Mouse (Mus musculus): ENCODE measurements at regions not wholly inside any gene's neighbourhood (a gene's known extent, or its start where the extent isn't known, plus 50 kb on each side); places are given as distances from the start of the nearest gene placed in this dataset.

- DNase-seq (ENCODE audit: inconsistent age in 2 of 2, low spot score in 1 of 2): no peak
These were observed 67.1 kb upstream of the Tnrc6c start for GRCm38 (mm10) chr11:117586857-117587425.

- no peak for DNase-seq (ENCODE audit: inconsistent age in 2 of 2, low spot score in 1 of 2)
These were observed 65.1 kb upstream of the Tnrc6c start for GRCm38 (mm10) chr11:117589006-117589405.

- no peak for DNase-seq (ENCODE audit: inconsistent age in 2 of 2, low spot score in 1 of 2)
These were observed 64.7 kb upstream of the Tnrc6c start for GRCm38 (mm10) chr11:117589422-117589821.

GRCm38 (mm10) chr11:117592570-117592969, 61.5 kb upstream of the Tnrc6c start:
- DNase-seq (ENCODE audit: inconsistent age in 2 of 2, low spot score in 1 of 2): no peak

GRCm38 (mm10) chr11:117596201-117596600, 57.9 kb upstream of the Tnrc6c start:
- DNase-seq (ENCODE audit: inconsistent age in 2 of 2, low spot score in 1 of 2): peak in 1 of 2 experiments; percentile 56

- no peak for DNase-seq (ENCODE audit: inconsistent age in 2 of 2, low spot score in 1 of 2)
These were observed 56.3 kb upstream of the Tnrc6c start for GRCm38 (mm10) chr11:117597754-117598153.

- DNase-seq (ENCODE audit: inconsistent age in 2 of 2, low spot score in 1 of 2): peak; percentile 32 to 60
These were observed 55.9 kb upstream of the Tnrc6c start for GRCm38 (mm10) chr11:117598170-117598583.

- DNase-seq (ENCODE audit: inconsistent age in 2 of 2, low spot score in 1 of 2): peak in 1 of 2 experiments; percentile 69
These were observed 55.5 kb upstream of the Tnrc6c start for GRCm38 (mm10) chr11:117598610-117599009.

GRCm38 (mm10) chr11:117599049-117599787, 54.9 kb upstream of the Tnrc6c start:
- DNase-seq (ENCODE audit: inconsistent age in 2 of 2, low spot score in 1 of 2): peak; percentile 29 to 77

- peak in 1 of 2 experiments; percentile 46 for DNase-seq (ENCODE audit: inconsistent age in 2 of 2, low spot score in 1 of 2)
These were observed 54.3 kb upstream of the Tnrc6c start for GRCm38 (mm10) chr11:117599788-117600263.

- DNase-seq (ENCODE audit: inconsistent age in 2 of 2, low spot score in 1 of 2): no peak
These were observed 52.9 kb upstream of the Tnrc6c start for GRCm38 (mm10) chr11:117601147-117601546.

- DNase-seq (ENCODE audit: inconsistent age in 2 of 2, low spot score in 1 of 2): no peak
These were observed 50.1 kb upstream of the Tnrc6c start for GRCm38 (mm10) chr11:117604019-117604418.

Measured in adrenal gland, adult (tissue).